Mouse (Mus musculus) Muller cell, postnatal 12 days (primary cell): ENCODE measurements at regions not wholly inside any gene's neighbourhood (a gene's known extent, or its start where the extent isn't known, plus 50 kb on each side); places are given as distances from the start of the nearest gene placed in this dataset.
"Not testable (repeated sequence)": the region's sequence is repeated elsewhere in the genome, so short reads cannot be mapped to it uniquely, and the experiment has no call there.

Experiments
- DNase-seq: peaks from one replicate; pipeline ENCODE4 v3.0.0-alpha.2; 2015; ENCODE audit errors: inconsistent ontology term

GRCm38 (mm10) chr6:95058017-95058416, 59.0 kb upstream of the Kbtbd8 start:
- DNase-seq = peak; percentile 59

DNA sequence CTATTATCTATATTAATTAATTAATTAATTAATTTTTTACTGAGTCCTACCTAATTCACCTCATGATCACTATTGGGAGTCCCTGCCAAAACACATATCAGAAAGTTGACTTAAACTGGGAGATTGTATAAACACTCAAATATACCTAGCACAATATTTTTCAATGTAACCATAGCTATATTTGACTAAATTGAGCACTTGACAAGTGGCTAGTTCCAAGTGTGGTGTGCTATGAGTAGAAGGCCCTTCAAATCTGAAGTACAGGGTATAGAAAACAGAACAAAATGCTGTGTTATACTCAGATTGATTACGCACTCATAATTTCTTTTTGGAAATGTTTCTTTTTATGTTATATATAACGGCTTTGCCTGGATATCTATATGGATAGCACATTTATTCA, 60.8 kb upstream of the Kbtbd8 start:
- DNase-seq = no peak

DNA sequence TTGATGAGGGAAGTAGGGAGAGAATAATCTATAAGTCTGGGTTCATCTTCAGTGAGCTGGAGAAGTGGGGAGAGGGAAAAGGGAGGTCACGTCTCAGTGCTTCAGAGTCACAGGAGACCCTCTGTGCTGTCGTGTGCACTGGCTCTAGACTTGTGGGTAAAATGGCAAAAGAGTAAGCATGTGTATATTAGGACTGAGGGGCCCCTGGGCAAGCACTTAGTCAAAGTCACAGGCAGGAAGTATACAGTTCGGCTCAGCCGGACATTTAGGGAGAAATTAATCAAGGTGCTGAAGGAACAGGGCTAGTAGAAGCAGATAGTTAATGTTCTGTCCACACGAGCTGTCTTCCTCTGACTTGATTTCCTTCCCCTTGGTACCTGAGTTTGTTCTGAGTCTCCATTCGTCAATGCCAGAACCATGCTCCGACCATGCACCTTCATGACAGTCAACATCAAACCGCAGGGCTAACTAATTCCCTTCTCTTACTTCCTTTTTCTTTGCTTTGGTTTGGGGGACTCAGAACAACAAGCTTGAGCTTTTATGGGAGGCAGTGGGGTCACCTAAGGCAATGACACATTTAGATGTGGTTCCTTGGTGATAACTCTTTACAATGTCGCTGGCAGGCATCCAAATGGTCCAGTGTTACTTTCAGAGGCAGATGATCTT, 63.2 kb upstream of the Kbtbd8 start:
- DNase-seq = no peak

- not testable (repeated sequence) for DNase-seq
Measured at GRCm38 (mm10) chr6:95041351-95041750, 75.7 kb upstream of the Kbtbd8 start.

- no peak for DNase-seq
Measured at GRCm38 (mm10) chr6:95024239-95024638, 92.8 kb upstream of the Kbtbd8 start.

- no peak for DNase-seq
Measured at GRCm38 (mm10) chr6:95021724-95022123, 95.3 kb upstream of the Kbtbd8 start.

GRCm38 (mm10) chr6:95017911-95018310, 99.1 kb upstream of the Kbtbd8 start:
- peak; percentile 92 for DNase-seq

DNA sequence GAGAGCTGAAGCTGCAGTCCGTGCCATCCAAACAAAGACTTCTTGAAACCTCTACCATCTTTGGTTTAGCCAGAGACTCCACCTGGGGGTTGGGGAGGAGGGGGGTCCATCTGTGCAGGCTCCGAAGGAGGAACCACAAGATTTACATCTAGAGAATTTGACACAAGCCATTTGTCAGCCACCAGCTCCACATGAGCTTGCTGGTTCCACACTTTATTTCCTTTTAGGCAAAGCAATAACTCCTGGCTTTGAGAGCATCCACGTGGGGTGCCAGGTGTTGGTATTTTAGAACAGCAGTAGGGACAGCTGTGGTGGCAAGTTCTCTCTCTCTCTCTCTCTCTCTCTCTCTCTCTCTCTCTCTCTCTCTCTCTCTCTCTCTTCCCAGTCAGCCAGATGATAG, 99.6 kb upstream of the Kbtbd8 start:
- no peak for DNase-seq

DNA sequence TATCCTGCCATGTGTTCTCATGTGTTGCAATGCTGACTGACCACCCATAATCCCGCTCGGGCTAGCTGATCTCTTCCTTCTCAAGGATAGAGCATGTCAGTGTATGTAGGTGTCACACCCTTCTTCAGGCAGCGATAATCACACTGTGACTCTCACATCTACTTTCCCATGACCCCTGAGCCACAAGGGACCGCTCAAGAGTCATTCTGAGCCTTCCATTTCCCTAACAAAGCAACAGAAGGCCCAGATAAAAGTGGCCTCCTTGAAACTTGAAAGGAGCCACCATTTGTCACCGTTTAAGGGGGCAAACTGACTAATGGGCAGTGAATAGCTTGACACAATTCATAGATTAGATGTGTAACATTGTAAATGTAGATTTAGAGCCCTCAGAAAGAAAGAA, 103.9 kb upstream of the Kbtbd8 start:
- DNase-seq = no peak

GRCm38 (mm10) chr6:95006485-95006884, 110.6 kb upstream of the Kbtbd8 start:
- DNase-seq = no peak

GRCm38 (mm10) chr6:95003716-95004115, 113.3 kb upstream of the Kbtbd8 start:
- no peak for DNase-seq

- peak; percentile 15 for DNase-seq
Measured at GRCm38 (mm10) chr6:94999562-94999961, 117.5 kb upstream of the Kbtbd8 start.

GRCm38 (mm10) chr6:94999002-94999401, 118.0 kb upstream of the Kbtbd8 start:
- DNase-seq = peak; percentile 89

DNA sequence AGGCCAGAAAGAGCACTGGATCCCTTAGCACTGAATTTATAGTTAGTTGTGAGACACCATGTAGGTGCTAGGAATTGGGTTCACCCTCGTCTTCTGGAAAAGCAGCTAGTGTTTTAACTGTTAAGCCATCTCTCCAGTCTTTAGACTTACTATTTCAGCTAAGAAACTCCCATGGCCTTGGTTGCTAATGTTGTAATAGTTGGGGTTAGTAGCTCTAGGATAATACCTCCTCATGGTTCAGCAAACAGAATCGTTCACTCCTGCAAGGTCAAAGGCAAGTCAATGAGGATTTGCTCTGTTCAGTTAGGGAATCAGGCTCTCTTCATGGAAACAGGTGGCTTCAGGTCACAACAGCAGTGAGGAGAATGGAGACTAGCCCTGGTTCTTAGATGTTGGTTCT, 118.7 kb upstream of the Kbtbd8 start:
- DNase-seq = no peak

GRCm38 (mm10) chr6:94994376-94994775, 122.7 kb upstream of the Kbtbd8 start:
- DNase-seq = no peak

GRCm38 (mm10) chr6:94987427-94987826, 129.6 kb upstream of the Kbtbd8 start:
- no peak for DNase-seq

DNA sequence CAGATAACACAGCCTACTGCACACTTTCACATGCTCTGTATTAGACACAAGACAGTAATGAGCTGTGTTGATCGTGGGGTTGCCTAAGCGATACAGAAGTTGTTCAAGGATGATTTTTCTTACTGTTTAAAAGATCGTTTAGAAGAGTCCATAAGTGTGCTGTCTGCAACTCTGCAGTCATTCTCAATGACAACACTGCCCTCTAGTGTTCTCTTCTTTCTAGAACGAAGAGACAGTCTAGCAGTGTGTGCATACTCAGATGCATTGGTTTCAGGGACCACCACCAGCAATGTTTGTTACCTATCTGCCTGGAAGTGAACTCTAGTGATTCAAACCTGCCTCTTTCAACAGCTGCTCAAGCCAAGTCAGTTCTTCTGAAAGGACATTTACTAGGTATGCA, 130.7 kb upstream of the Kbtbd8 start:
- peak; percentile 64 for DNase-seq

DNA sequence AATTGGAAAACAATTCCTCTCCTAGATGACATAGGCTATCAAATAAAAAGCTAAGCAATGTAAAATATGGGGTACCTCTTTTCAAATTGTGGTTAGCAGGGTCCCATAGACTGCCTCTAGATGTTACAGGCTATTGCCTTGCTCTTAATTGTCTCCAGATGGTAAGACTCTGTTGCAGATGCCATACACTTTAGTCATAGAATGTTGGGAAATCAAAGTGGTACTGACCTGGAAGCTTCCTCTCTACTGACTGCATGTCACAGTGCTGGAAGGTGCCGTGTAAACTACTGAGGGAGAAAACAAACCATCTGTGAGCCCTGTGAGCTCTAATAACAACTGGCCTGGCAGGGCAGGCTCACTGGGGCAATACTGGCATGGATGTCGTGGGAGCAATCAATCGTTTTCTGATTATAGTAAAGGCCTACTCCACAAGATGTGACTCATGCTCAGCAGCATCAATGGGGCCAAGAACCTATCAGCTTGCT, 132.6 kb upstream of the Kbtbd8 start:
- peak; percentile 49 for DNase-seq

- DNase-seq = no peak
Measured at GRCm38 (mm10) chr6:94968683-94969082, 148.4 kb upstream of the Kbtbd8 start.

- DNase-seq = peak; percentile 73
Measured at GRCm38 (mm10) chr6:94966962-94967361, 150.1 kb upstream of the Kbtbd8 start.

- no peak for DNase-seq
Measured at GRCm38 (mm10) chr6:94963204-94963603, 153.8 kb upstream of the Kbtbd8 start.

DNA sequence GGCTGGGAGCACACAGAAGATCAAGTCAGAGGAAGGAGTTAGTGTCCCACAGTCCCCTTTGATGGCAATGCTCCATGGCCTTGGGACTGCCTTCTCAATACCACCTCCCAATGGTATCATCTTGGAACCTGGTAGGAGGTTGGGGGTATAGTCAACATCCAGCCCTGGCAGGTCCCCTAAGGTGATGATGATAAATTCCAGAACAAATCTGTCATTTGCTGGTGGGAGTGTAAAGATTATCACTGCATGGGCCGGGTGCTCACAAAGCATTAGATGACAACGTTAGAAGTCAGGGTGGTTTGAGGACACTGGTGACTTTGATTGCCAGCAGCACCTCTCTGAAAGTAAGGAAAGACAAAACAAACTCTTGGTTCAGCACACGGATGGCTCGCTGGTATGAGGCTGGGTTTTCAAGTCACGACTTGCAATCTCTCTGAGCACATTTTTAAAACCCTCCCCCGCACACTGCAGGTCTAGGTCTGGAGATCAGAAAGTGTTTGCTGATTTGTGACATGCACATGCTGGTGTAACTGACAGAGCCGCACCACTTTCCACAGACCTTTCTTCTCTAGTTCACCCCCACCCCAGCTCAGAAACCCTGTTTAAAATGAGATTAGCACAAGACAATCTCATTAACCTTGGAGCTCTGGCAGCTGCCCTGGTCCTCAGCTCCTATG, 154.5 kb upstream of the Kbtbd8 start:
- DNase-seq = no peak

DNA sequence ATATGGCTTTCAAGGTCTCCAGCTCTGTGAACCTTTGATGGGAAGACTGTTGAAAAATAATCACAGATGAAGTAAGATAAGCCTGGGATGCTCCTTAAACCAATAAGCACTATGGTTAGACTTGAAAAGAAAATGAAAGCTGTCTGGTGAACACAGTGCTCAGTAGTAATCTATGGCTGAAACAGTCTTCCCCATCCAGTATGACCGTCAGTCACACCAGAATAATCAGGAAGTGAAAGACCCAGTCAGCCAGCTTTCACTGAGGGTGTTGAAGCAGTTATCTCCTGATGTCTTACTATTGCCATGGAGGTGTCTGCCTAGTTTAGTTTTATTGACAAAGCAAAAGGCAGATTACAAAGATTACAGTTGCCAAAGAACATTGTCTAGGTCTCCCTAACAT, 155.2 kb upstream of the Kbtbd8 start:
- no peak for DNase-seq
